Mouse (Mus musculus) right cerebral cortex, postnatal 4 days (tissue): Measurements from ENCODE around the gene Gm428.
"Not testable (repeated sequence)": the region's sequence is repeated elsewhere in the genome, so short reads cannot be mapped to it uniquely, and the experiment has no call there.

ENCODE experiments used
- DNase-seq: peaks from one replicate; pipeline ENCODE4 v3.0.0-alpha.2; 2022

The Gm428 gene

DNA sequence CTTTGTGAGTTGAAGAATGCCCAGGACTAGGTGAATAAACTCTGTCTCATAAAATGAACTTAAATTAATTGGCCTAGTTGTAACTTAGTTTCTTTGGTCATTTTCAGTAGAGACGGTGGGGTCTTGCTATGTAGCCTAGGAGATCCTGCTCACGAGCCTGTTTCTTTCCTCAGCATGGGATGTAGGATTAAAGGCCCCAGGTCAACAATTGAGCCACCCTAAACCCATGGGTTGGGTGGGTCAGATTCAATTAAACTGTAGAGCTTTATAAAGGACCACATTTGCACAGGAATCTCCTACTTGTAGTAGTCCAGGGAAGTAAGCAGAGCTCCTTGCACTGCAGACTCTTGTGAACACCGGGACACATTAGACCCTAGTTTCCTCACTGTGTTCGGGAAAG lies at the start of gene Gm428:
Gene Gm428, plus strand, starts transcription at position 301 of the 400 bp plus-strand sequence.
- DNase-seq, result not testable (repeated sequence)

DNA sequence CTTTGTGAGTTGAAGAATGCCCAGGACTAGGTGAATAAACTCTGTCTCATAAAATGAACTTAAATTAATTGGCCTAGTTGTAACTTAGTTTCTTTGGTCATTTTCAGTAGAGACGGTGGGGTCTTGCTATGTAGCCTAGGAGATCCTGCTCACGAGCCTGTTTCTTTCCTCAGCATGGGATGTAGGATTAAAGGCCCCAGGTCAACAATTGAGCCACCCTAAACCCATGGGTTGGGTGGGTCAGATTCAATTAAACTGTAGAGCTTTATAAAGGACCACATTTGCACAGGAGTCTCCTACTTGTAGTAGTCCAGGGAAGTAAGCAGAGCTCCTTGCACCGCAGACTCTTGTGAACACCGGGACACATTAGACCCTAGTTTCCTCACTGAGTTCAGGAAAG lies 45.5 kb upstream of the Gm428 start, which contains the start of gene Gm11236:
Gene Gm11236, plus strand, starts transcription at position 301 of the 400 bp plus-strand sequence.
- DNase-seq, result not testable (repeated sequence)

DNA sequence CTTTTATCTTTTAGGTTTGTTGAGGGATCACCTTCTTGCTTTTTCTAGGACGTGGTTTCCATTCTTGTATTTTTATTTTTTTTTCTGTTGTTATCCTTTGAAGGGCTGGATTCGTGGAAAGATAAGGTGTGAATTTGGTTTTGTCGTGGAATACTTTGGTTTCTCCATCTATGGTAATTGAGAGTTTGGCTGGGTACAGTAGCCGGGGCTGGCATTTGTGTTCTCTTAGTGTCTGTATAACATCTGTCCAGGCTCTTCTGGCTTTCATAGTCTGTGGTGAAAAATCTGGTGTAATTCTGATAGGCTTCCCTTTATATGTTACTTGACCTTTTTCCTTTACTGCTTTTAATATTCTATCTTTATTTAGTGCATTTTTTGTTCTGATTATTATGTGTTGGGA lies 21.5 kb upstream of the Gm428 start:
- DNase-seq, result peak; percentile 1

DNA sequence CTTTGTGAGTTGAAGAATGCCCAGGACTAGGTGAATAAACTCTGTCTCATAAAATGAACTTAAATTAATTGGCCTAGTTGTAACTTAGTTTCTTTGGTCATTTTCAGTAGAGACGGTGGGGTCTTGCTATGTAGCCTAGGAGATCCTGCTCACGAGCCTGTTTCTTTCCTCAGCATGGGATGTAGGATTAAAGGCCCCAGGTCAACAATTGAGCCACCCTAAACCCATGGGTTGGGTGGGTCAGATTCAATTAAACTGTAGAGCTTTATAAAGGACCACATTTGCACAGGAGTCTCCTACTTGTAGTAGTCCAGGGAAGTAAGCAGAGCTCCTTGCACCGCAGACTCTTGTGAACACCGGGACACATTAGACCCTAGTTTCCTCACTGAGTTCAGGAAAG lies 15.3 kb upstream of the Gm428 start, which contains the start of gene Gm11239:
Gene Gm11239, plus strand, starts transcription at position 301 of the 400 bp plus-strand sequence.
- not testable (repeated sequence) for DNase-seq

DNA sequence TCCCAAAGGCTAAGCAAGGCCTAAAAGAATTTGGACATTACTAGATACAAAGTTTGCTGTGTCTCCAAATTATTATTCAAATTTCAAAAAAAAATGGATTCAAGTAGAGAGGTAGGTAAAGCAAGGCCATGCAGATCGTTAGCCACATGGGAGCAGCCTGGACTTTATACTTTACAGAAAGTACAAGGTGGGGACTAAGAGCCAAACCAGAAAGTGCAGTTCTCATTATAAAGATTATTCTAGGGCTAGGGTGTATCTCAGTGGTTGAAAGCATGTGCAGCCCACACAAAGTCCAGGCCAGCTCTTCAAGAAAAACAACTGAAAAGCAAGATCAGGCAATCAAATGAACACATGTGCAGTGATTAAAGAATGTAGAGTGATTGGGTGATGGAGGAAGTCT lies 35.4 kb downstream of the Gm428 start:
- DNase-seq, result no peak

DNA sequence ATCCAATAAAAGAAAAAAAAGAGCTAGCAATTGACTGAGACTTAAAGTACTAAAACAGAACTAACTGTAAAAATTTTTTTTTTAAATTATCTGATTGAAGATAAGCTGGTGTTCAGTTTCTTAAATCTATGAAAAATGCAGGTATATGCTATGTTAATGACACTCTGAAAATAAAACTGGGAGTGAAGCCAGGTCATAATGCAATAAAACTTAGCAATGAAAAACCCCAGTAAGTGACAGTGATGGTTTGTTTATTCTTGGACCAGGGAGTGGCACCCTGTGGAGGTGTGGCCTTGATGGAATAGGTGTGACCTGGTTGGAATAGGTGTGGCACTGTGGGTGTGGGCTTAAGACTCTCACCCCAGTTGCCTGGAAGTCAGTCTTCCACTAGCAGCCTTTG lies 36.5 kb downstream of the Gm428 start:
- DNase-seq, result no peak
